Mouse (Mus musculus) E14TG2a.4 (cell line): Measurements from ENCODE around the gene Kctd15.

ENCODE experiments used
- CTCF ChIP-seq: conservative IDR thresholded peaks from 2 replicates; pipeline ENCODE4 v1.5.1; 2014; ENCODE audit warnings: low read length
- NANOG ChIP-seq: IDR thresholded peaks from 2 replicates; pipeline ENCODE4 v1.6.1; 2014; ENCODE audit warnings: borderline replicate concordance, low read length, mixed read lengths

DNA sequence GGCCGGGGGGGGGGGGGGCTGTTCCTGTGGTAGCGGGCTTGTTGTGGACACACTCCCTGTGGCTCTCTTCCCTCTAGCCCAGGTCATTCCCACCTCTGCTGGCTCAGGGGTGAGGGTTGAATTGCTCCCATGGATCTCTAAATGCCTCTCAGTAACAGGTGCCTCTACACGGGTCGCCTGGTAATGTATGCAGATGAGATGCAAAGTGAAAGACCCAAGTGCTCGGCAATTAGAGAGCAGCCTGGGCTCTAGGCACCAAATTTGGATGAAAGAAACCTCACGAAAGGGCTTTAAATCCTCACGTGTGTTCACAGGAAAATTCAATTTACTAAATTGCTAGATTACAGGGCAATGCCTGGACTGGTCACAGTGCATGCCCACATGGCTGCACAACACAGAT is 29.3 kb upstream of the Kctd15 start:
- TF ChIP-seq CTCF (no peak), NANOG (no peak)
